Mouse (Mus musculus): Measurements from ENCODE around the gene Fbxo10.
"Not testable (repeated sequence)": the region's sequence is repeated elsewhere in the genome, so short reads cannot be mapped to it uniquely, and the experiment has no call there.

The Fbxo10 gene

DNA sequence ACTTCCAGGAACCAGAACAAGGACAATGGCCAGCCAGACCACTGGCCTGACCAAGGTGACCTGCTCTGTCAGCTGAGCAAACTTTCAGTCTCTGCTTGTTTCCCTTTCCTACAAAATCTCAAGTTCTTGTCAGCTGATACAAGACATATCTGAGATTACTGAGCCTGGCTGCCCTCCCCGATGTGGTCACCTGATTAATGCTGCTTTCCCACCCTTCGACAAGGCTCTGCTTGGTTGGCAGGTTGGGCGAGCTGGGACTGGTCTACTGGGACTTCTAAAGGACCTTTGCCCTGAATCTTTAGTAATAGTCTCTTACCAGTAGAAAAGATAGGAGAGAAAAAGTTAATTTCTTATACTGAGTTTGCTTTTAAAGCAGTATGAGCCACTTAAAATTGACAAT is 79.0 kb downstream of the Fbxo10 start:
- DNase-seq (ENCODE audit: low spot score in 2 of 2): no peak

DNA sequence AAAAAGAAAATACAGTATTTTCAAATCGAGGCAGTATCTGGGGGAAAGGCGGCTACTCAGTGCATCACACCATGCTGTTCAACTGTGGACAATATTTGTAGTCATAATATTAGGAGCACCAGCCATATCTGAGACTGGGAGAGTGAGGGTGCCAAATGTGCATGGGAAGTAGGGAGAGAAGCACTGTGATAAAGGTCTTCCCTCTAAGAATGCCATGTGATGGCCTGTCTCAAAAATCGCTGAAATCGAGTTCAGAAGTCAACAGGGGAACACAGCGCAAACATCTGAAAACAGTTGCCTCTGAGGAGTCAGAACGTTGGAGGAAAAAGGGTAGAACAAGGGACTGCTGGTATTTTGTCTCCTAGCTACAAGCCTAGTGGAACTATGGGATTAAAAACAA is 84.4 kb downstream of the Fbxo10 start:
- no peak for DNase-seq (ENCODE audit: low spot score in 2 of 2)

DNA sequence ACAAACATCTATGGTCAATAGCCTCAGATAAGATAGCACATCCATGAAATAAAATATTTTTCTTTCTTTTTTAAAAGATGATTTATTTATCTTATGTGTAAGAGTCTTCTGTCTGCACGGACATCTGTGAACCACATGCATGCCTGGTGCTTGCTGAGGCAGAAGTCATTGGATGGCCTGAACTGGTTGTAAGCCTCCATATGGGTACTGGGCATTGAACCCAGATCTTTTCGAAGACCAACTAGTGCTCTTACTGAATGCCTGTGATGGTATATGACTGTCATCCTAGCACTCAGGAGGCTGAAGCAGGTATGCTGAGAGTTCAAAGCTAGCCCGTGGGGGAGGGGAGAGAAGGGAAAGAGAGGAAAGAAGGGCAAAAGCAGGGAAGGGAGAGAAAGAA is 86.3 kb downstream of the Fbxo10 start:
- no peak for DNase-seq (ENCODE audit: low spot score in 2 of 2)

DNA sequence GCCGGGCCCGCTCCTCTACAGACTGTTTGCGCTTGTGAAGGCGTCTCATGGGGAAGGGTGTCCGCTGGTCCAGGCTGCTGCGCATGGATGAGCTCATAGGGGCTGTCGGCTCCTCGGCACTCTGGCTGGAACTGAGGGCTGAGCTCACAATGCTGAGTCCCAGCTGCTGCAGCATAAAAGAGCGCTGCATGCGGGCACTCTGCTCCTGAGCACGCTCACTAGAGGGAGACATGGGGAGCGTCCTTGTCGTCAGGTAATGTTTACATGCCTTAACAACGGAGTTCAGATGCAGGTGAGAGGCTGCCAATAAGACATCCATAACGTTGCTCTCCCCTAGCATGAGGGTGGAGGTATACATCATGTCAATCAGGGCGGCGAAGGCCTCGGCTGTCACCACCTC is 89.6 kb downstream of the Fbxo10 start:
- no peak for DNase-seq (ENCODE audit: low spot score in 2 of 2)

DNA sequence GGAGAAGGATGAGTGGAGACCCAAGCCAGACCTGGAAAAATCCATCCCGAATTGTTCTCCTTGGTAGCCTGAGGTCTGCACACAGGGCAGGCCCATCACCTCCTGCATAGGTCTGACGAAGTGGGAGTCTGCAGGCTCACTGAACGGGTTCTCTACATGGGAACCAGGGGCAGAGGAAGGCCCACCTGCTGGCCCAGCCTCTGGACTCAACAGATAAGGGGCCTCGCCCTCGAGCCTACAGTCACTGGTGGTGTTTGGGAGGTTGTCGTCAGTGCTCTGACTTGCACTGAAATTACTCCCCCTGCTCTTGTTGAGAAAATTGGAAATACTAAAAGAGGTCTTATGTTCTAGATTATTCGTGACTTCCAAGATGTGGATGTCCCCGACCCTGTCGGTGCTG is 90.6 kb downstream of the Fbxo10 start:
- DNase-seq (ENCODE audit: low spot score in 2 of 2): no peak

DNA sequence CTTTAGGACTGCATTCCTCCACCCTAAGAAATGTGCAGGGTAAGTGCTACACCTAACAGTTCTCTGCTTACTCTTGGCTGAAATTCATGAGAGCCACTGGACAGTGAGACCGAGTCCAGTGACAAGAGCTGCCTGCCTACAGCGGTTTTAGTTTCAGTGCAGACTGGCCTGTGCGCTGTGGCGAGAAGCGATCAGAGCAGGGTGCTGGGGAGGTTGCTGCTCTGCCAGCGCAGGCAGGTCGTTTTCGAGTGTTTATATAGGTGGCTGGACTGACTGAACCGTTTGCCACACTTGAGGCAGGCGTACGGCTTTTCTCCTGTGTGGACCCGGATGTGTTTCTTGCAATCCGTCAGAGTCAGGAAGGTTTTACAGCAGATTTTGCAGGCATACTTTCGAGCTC is 91.2 kb downstream of the Fbxo10 start:
- DNase-seq (ENCODE audit: low spot score in 2 of 2): not testable (repeated sequence)

DNA sequence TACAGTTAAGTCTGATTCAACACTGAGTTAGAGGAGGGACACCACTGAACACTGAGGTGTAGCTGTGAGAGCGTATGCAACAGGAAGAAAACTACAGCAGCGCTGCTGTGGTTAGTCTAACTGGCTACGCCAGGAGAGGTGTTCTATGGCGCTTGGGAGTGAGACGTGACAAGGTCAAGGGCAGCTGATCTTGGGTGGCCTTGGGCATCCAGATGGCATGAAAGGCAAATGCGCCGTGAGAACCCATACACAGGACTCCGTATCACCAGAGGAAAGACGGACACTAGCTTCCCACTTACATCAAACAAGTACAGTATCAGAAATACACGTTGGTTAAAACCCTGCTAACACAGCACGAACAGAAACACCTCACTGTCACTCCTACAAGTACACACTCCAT is 92.1 kb downstream of the Fbxo10 start:
- not testable (repeated sequence) for DNase-seq (ENCODE audit: low spot score in 2 of 2)

DNA sequence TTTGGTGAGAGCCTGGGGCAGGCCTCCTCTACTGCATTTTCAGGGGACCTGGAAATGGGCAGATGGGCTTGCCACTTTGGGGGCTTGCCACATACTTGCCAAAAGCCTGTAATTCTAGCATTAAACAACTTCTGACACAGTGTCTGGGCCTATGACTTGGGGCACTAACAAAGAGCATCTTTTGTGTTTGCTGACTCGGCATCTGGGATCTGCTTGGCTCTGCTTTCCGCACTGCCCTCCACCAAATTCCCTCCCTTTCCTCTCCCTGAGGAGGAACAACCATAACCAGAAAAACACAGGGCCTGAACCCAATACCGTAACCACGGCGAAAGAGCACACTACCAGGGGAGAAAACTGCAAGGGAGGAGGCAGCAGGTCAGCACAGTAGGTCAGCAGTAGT is 93.8 kb downstream of the Fbxo10 start:
- DNase-seq (ENCODE audit: low spot score in 2 of 2): no peak

Measured in frontal cortex, postnatal 25 days (tissue).